Mouse (Mus musculus) lung, postnatal 0 days (tissue): ENCODE data around the gene Kcnc2. TPM values are rescaled to one million over a fixed set of nuclear protein-coding genes. Genes with fewer than 3 reads are reported as not detected.
A peak's percentile ranks its signal among the peaks of the same experiment; 100 is the strongest.

Experiments
- ATAC-seq: fragments of 200-750 bp; cut with Nextera tagmentation; 2 replicates; pipeline ENCODE4 v1.8.0; 2017; ENCODE audit warnings: moderate library complexity
- DNase-seq: peaks from one replicate; pipeline ENCODE4 v3.0.0-alpha.2; 2016; ENCODE audit warnings: low spot score
- H3K27ac ChIP-seq: fragments of 300-500 bp; sonication (generic); 2 replicates; pipeline ENCODE4 v1.5.1; 2014; ENCODE audit warnings: antibody characterized with exemption, mild to moderate bottlenecking, low read length, mixed read lengths
- H3K27me3 ChIP-seq: fragments of 300-500 bp; sonication (generic); replicated peaks from 2 replicates; pipeline ENCODE4 v1.6.1; 2014; ENCODE audit warnings: low read length, mixed read lengths; ENCODE audit not compliant: insufficient read depth
- H3K36me3 ChIP-seq: fragments of 300-500 bp; sonication (generic); 2 replicates; pipeline ENCODE4 v1.6.1; 2014; ENCODE audit warnings: low read length, mixed read lengths; ENCODE audit not compliant: insufficient read depth
- H3K4me1 ChIP-seq: fragments of 300-500 bp; sonication (generic); 2 replicates; pipeline ENCODE4 v1.6.1; 2014; ENCODE audit warnings: antibody characterized with exemption, low read depth, low read length, mixed read lengths; ENCODE audit not compliant: insufficient read depth
- H3K4me2 ChIP-seq: fragments of 300-500 bp; sonication (generic); replicated peaks from 2 replicates; pipeline ENCODE4 v1.6.1; 2014; ENCODE audit warnings: low read depth, mild to moderate bottlenecking, low read length, moderate library complexity, mixed read lengths
- H3K4me3 ChIP-seq: fragments of 300-500 bp; sonication (generic); 2 replicates; pipeline ENCODE4 v1.5.1; 2014; ENCODE audit warnings: low read depth, low read length
- H3K9ac ChIP-seq: fragments of 300-500 bp; sonication (generic); replicated peaks from 2 replicates; pipeline ENCODE4 v1.6.1; 2014; ENCODE audit warnings: low read depth, mild to moderate bottlenecking
- H3K9me3 ChIP-seq: fragments of 300-500 bp; sonication (generic); 2 replicates; pipeline ENCODE4 v1.6.1; 2016; ENCODE audit warnings: low read length, mixed read lengths
- CTCF ChIP-seq: IDR thresholded peaks from 2 replicates; pipeline ENCODE4 v1.5.1; 2016; ENCODE audit warnings: antibody characterized with exemption, mild to moderate bottlenecking
- EP300 ChIP-seq: IDR thresholded peaks from 2 replicates; pipeline ENCODE4 v1.6.1; 2016; ENCODE audit warnings: antibody characterized with exemption, mild to moderate bottlenecking, control low read depth
- whole genome bisulfite sequencing: fragments of 180-500 bp; shearing (Covaris S2); extraction: QIAGEN DNeasy Blood & Tissue Kit; methylation state at CpG from one replicate; pipeline ENCODE4 v1.1.7; 2014; 5-methylcytosine and 5-hydroxymethylcytosine counted together
- polyA plus RNA-seq: library from polyadenylated mRNA; unstranded; fragments of >200 nt; fragmentation: Nextera tagmentation; extraction: Ambion mirVana; gene quantifications from 2 replicates; pipeline ENCODE4 v1.2.1, GENCODE M21; 2015

Gene Kcnc2
- polyA plus RNA-seq, 1 experiment from 2014 or later = 0.45 TPM

- 72% methylated on average over 3 of the region's 3 CpGs for WGBS
- Histone ChIP-seq H3K4me1 (no peaks in the 10 kb centered on the region), H3K27ac (no peak overlapping the region), H3K27me3 (no peaks in the 10 kb centered on the region), H3K4me3 (no peak overlapping the region), H3K36me3 (no peaks in the 10 kb centered on the region), H3K9ac (no peak overlapping the region), H3K4me2 (no peak overlapping the region), H3K9me3 (no peaks in the 10 kb centered on the region)
- ATAC-seq (no peak), DNase-seq (no peak)
- no peak for TF ChIP-seq EP300
- no peak for TF ChIP-seq CTCF
Observed at GRCm38 (mm10) chr10:112263467-112263866, 7.5 kb upstream of the Kcnc2 start.

- ATAC-seq (no peak), DNase-seq (no peak)
- Histone ChIP-seq H3K4me2 (no peak overlapping the region), H3K36me3 (no peaks in the 10 kb centered on the region), H3K27me3 (peaks cover 11% of the 10 kb centered on the region; the same call in 1 of the 2 replicates), H3K9me3 (no peaks in the 10 kb centered on the region), H3K4me1 (0 out of 2 replicates have a peak, but pooled peaks cover 7% of the 10 kb centered on the region), H3K9ac (no peak overlapping the region), H3K27ac (no peak overlapping the region), H3K4me3 (no peak overlapping the region)
- WGBS = 77% methylated on average over 3 of the region's 3 CpGs
- TF ChIP-seq CTCF (no peak), EP300 (no peak)
Observed at GRCm38 (mm10) chr10:112269481-112269880, 1.4 kb upstream of the Kcnc2 start.

GRCm38 (mm10) chr10:112269939-112270781, 761 bp upstream of the Kcnc2 start:
- peaks cover 11% of the 10 kb centered on the region; the same call in 1 of the 2 replicates for H3K27me3 ChIP-seq
- peak overlapping the region; percentile 84 for H3K4me2 ChIP-seq
- H3K27ac ChIP-seq = no peak overlapping the region
- peak overlapping the region; percentile 44 for H3K4me3 ChIP-seq
- peak; percentile 57 for ATAC-seq
- H3K9ac ChIP-seq = 0 out of 2 replicates have a peak overlapping the region, but pooled peaks have one; percentile 9
- TF ChIP-seq CTCF = no peak
- TF ChIP-seq EP300 = no peak
- no peaks in the 10 kb centered on the region for H3K9me3 ChIP-seq
- H3K36me3 ChIP-seq = no peaks in the 10 kb centered on the region
- 0 out of 2 replicates have a peak, but pooled peaks cover 7% of the 10 kb centered on the region for H3K4me1 ChIP-seq
- 2% methylated on average over 42 of the region's 43 CpGs for WGBS
- DNase-seq = peak; percentile 35

GRCm38 (mm10) chr10:112271803-112272165, 863 bp downstream of the Kcnc2 start:
- no peak overlapping the region for H3K9ac ChIP-seq
- peaks cover 11% of the 10 kb centered on the region; the same call in 1 of the 2 replicates for H3K27me3 ChIP-seq
- H3K9me3 ChIP-seq = no peaks in the 10 kb centered on the region
- 0 out of 2 replicates have a peak, but pooled peaks cover 7% of the 10 kb centered on the region for H3K4me1 ChIP-seq
- ATAC-seq (0 out of 2 replicates have a peak, but pooled peaks have one; percentile 7), DNase-seq (peak; percentile 9)
- TF ChIP-seq CTCF (no peak), EP300 (no peak)
- no peak overlapping the region for H3K27ac ChIP-seq
- peak overlapping the region; percentile 44 for H3K4me3 ChIP-seq
- H3K36me3 ChIP-seq = no peaks in the 10 kb centered on the region
- peak overlapping the region; percentile 84 for H3K4me2 ChIP-seq
- WGBS = 3% methylated on average over 36 of the region's 36 CpGs

- Histone ChIP-seq H3K9ac (no peak overlapping the region), H3K9me3 (no peaks in the 10 kb centered on the region), H3K4me3 (peak overlapping the region; percentile 44), H3K4me1 (0 out of 2 replicates have a peak, but pooled peaks cover 7% of the 10 kb centered on the region), H3K36me3 (no peaks in the 10 kb centered on the region), H3K4me2 (peak overlapping the region; percentile 84), H3K27me3 (peaks cover 11% of the 10 kb centered on the region; the same call in 1 of the 2 replicates), H3K27ac (no peak overlapping the region)
- no peak for TF ChIP-seq EP300
- no peak for TF ChIP-seq CTCF
- DNase-seq = no peak
- 17% methylated on average over 14 of the region's 14 CpGs for WGBS
- no peak for ATAC-seq
Observed at GRCm38 (mm10) chr10:112272171-112272570, 1.2 kb downstream of the Kcnc2 start.

- Histone ChIP-seq H3K27me3 (no peaks in the 10 kb centered on the region), H3K4me3 (no peak overlapping the region), H3K4me1 (no peaks in the 10 kb centered on the region), H3K4me2 (no peak overlapping the region), H3K36me3 (no peaks in the 10 kb centered on the region), H3K27ac (no peak overlapping the region), H3K9me3 (no peaks in the 10 kb centered on the region), H3K9ac (no peak overlapping the region)
- WGBS = 76% methylated on average over 3 of the region's 3 CpGs
- no peak for ATAC-seq
- TF ChIP-seq CTCF = no peak
- no peak for TF ChIP-seq EP300
- DNase-seq = no peak
Observed at GRCm38 (mm10) chr10:112277996-112278395, 7.1 kb downstream of the Kcnc2 start.
